Mouse (Mus musculus): ENCODE measurements around the gene Acsl1. TPM values are rescaled to one million over a fixed set of nuclear protein-coding genes. Genes with fewer than 3 reads are reported as not detected.

The Acsl1 gene
- total RNA-seq, 1 experiment from 2014 or later: 295 TPM

- DNase-seq: no peak
Measured at GRCm38 (mm10) chr8:46504196-46504595, 33.4 kb downstream of the Acsl1 start.

GRCm38 (mm10) chr8:46508488-46509395, 37.9 kb downstream of the Acsl1 start:
- DNase-seq: no peak

GRCm38 (mm10) chr8:46509474-46509873, 38.6 kb downstream of the Acsl1 start:
- no peak for DNase-seq

- no peak for DNase-seq
Measured at GRCm38 (mm10) chr8:46511336-46511735, 40.5 kb downstream of the Acsl1 start.

GRCm38 (mm10) chr8:46512538-46512937, 41.7 kb downstream of the Acsl1 start:
- DNase-seq: no peak

- DNase-seq: no peak
Measured at GRCm38 (mm10) chr8:46514027-46514426, 43.2 kb downstream of the Acsl1 start.

GRCm38 (mm10) chr8:46520667-46521066, 49.8 kb downstream of the Acsl1 start:
- no peak for DNase-seq

- no peak for DNase-seq
Measured at GRCm38 (mm10) chr8:46526098-46526497, 55.3 kb downstream of the Acsl1 start.

GRCm38 (mm10) chr8:46526821-46527220, 56.0 kb downstream of the Acsl1 start:
- no peak for DNase-seq

GRCm38 (mm10) chr8:46529508-46529907, 58.7 kb downstream of the Acsl1 start:
- no peak for DNase-seq

GRCm38 (mm10) chr8:46530541-46530940, 59.7 kb downstream of the Acsl1 start:
- no peak for DNase-seq

- DNase-seq: no peak
Measured at GRCm38 (mm10) chr8:46533926-46534325, 63.1 kb downstream of the Acsl1 start.

- peak; percentile 38 for DNase-seq
Measured at GRCm38 (mm10) chr8:46539701-46540100, 68.9 kb downstream of the Acsl1 start.

- DNase-seq: no peak
Measured at GRCm38 (mm10) chr8:46543191-46543590, 72.4 kb downstream of the Acsl1 start.

GRCm38 (mm10) chr8:46543662-46544061, 72.8 kb downstream of the Acsl1 start:
- DNase-seq: no peak

GRCm38 (mm10) chr8:46545854-46546253, 75.0 kb downstream of the Acsl1 start:
- DNase-seq: no peak

GRCm38 (mm10) chr8:46546431-46547176, 75.8 kb downstream of the Acsl1 start:
- peak; percentile 58 for DNase-seq

GRCm38 (mm10) chr8:46547245-46547644, 76.4 kb downstream of the Acsl1 start:
- no peak for DNase-seq

GRCm38 (mm10) chr8:46550058-46550457, 79.2 kb downstream of the Acsl1 start:
- DNase-seq: no peak

GRCm38 (mm10) chr8:46551029-46551428, 80.2 kb downstream of the Acsl1 start:
- DNase-seq: no peak

- peak; percentile 98 for DNase-seq
Measured at GRCm38 (mm10) chr8:46551615-46552440, 81.0 kb downstream of the Acsl1 start, which contains the start of gene Cenpu. TSS of gene Cenpu (plus strand) at chr8:46552028.

GRCm38 (mm10) chr8:46552441-46552765, 81.6 kb downstream of the Acsl1 start:
- peak; percentile 23 for DNase-seq
